Mouse (Mus musculus) lung, postnatal 0 days (tissue): ENCODE results near the gene Gm13289.
"Not testable (repeated sequence)": the region's sequence is repeated elsewhere in the genome, so short reads cannot be mapped to it uniquely, and the experiment has no call there.

Experiments used
- CTCF ChIP-seq: IDR thresholded peaks from 2 replicates; pipeline ENCODE4 v1.5.1; 2016; ENCODE audit warnings: antibody characterized with exemption, mild to moderate bottlenecking
- EP300 ChIP-seq: IDR thresholded peaks from 2 replicates; pipeline ENCODE4 v1.6.1; 2016; ENCODE audit warnings: antibody characterized with exemption, mild to moderate bottlenecking, control low read depth

GRCm38 (mm10) chr4:88761776-88762175 lies 14.9 kb upstream of the Gm13289 start:
- not testable (repeated sequence) for TF ChIP-seq CTCF, EP300
